Mouse (Mus musculus) G1E (cell line): ENCODE measurements around the gene 1190005I06Rik. TPM values are rescaled to one million over a fixed set of nuclear protein-coding genes. Genes with fewer than 3 reads are reported as not detected.

Experiments
- ATAC-seq: 2 replicates; pipeline ENCODE4 v1.8.0; 2016; ENCODE audit warnings: mild to moderate bottlenecking; ENCODE audit not compliant: insufficient number of reproducible peaks, poor library complexity, low FRiP score, severe bottlenecking; ENCODE audit errors: extremely low read depth
- DNase-seq: peaks from one replicate; pipeline ENCODE4 v3.0.0; 2012; ENCODE audit warnings: low spot score
- H3K27me3 ChIP-seq: 2 replicates; pipeline ENCODE4 v1.6.1; 2012; ENCODE audit warnings: mild to moderate bottlenecking, low read length, inconsistent platforms; ENCODE audit not compliant: insufficient read depth
- H3K36me3 ChIP-seq: replicated peaks from 2 replicates; pipeline ENCODE3; 2012; ENCODE audit warnings: mild to moderate bottlenecking, inconsistent platforms
- H3K4me1 ChIP-seq: 2 replicates; pipeline ENCODE4 v1.6.1; 2012; ENCODE audit warnings: low read depth, low read length, inconsistent platforms, mixed read lengths; ENCODE audit not compliant: insufficient read depth
- H3K4me3 ChIP-seq: 2 replicates; pipeline ENCODE4 v1.5.1; 2012; ENCODE audit warnings: low read depth, mild to moderate bottlenecking, inconsistent platforms, low read length, moderate library complexity, mixed read lengths
- H3K9me3 ChIP-seq: replicated peaks from 2 replicates; pipeline ENCODE4 v1.6.1; 2012; ENCODE audit warnings: inconsistent platforms
- CTCF ChIP-seq: IDR thresholded peaks from 2 replicates; pipeline ENCODE4 v1.5.1; 2012; ENCODE audit warnings: low read depth, low read length, inconsistent platforms, mixed read lengths
- GATA1 ChIP-seq: IDR thresholded peaks from 2 replicates; pipeline ENCODE4 v1.6.1; 2012; ENCODE audit warnings: borderline replicate concordance, low read length, inconsistent platforms, mixed read lengths
- GATA2 ChIP-seq: IDR thresholded peaks from 2 replicates; pipeline ENCODE4 v1.6.1; 2012; ENCODE audit warnings: low read depth, low read length, inconsistent platforms, borderline replicate concordance
- POLR2AphosphoS5 ChIP-seq: IDR thresholded peaks from 2 replicates; pipeline ENCODE4 v1.6.1; 2012; ENCODE audit warnings: low read depth, low read length, inconsistent platforms; ENCODE audit not compliant: insufficient replicate concordance
- TAL1 ChIP-seq: conservative IDR thresholded peaks from 2 replicates; pipeline ENCODE4 v1.6.1; 2012; ENCODE audit warnings: low read depth, low read length, inconsistent platforms, mixed read lengths
- polyA plus RNA-seq: library from polyadenylated mRNA; stranded (reverse); fragments of >175 nt; gene quantifications from 2 replicates; pipeline ENCODE4 v1.2.3, GENCODE M21; 2012
- total RNA-seq, 2 experiments: library from RNA; stranded (forward) in 1 of 2; stranded (reverse) in 1 of 2; fragments of 200-1000 nt in 1 of 2; fragments of >200 nt in 1 of 2; fragmentation: Nextera tagmentation in 1 of 2; gene quantifications; 2 replicates each; pipeline ENCODE4 v1.2.3; 2014 to 2017

The 1190005I06Rik gene
- total and polyA plus RNA-seq, 3 experiments, result 0.10 to 0.71 TPM; not detected in 1

- Histone ChIP-seq H3K27me3 (peaks cover 19% of the 10 kb centered on the region), H3K36me3 (no peaks in the 10 kb centered on the region), H3K9me3 (0 out of 2 replicates have a peak, but pooled peaks cover 3% of the 10 kb centered on the region), H3K4me1 (0 out of 2 replicates have a peak, but pooled peaks cover 2% of the 10 kb centered on the region), H3K4me3 (no peak overlapping the region)
- DNase-seq (no peak), ATAC-seq (no peak)
- TF ChIP-seq POLR2AphosphoS5, result no peak
- TF ChIP-seq TAL1, result no peak
- TF ChIP-seq GATA2, result no peak
- TF ChIP-seq GATA1, result no peak
- no peak for TF ChIP-seq CTCF
Observed at GRCm38 (mm10) chr8:120623608-120624007, 23.8 kb downstream of the 1190005I06Rik start.

GRCm38 (mm10) chr8:120622161-120622560, 25.3 kb downstream of the 1190005I06Rik start:
- ATAC-seq, result no peak
- H3K36me3 ChIP-seq, result no peaks in the 10 kb centered on the region
- H3K9me3 ChIP-seq, result 0 out of 2 replicates have a peak, but pooled peaks cover 3% of the 10 kb centered on the region
- no peak for TF ChIP-seq POLR2AphosphoS5
- no peak for TF ChIP-seq CTCF
- TF ChIP-seq GATA1, result no peak
- TF ChIP-seq TAL1, result no peak
- no peak for TF ChIP-seq GATA2
- no peak overlapping the region for H3K4me3 ChIP-seq
- DNase-seq, result no peak
- H3K4me1 ChIP-seq, result 0 out of 2 replicates have a peak, but pooled peaks cover 2% of the 10 kb centered on the region
- peaks cover 15% of the 10 kb centered on the region for H3K27me3 ChIP-seq

GRCm38 (mm10) chr8:120620441-120620840, 27.0 kb downstream of the 1190005I06Rik start:
- DNase-seq, result no peak
- Histone ChIP-seq H3K4me3 (no peak overlapping the region), H3K36me3 (no peaks in the 10 kb centered on the region), H3K27me3 (peaks cover 27% of the 10 kb centered on the region), H3K4me1 (peaks cover 17% of the 10 kb centered on the region), H3K9me3 (0 out of 2 replicates have a peak, but pooled peaks cover 2% of the 10 kb centered on the region)
- no peak for ATAC-seq
- TF ChIP-seq GATA2 (no peak), TAL1 (no peak), CTCF (no peak), GATA1 (no peak), POLR2AphosphoS5 (no peak)

- Histone ChIP-seq H3K4me1 (peaks cover 17% of the 10 kb centered on the region), H3K27me3 (peaks cover 28% of the 10 kb centered on the region), H3K4me3 (no peak overlapping the region), H3K36me3 (no peaks in the 10 kb centered on the region), H3K9me3 (no peaks in the 10 kb centered on the region)
- ATAC-seq, result no peak
- DNase-seq, result no peak
- TF ChIP-seq GATA1 (no peak), GATA2 (no peak), CTCF (no peak), TAL1 (no peak), POLR2AphosphoS5 (no peak)
Observed at GRCm38 (mm10) chr8:120619235-120620180, 27.9 kb downstream of the 1190005I06Rik start.

- Histone ChIP-seq H3K4me1 (peaks cover 17% of the 10 kb centered on the region), H3K36me3 (no peaks in the 10 kb centered on the region), H3K9me3 (no peaks in the 10 kb centered on the region), H3K27me3 (peaks cover 35% of the 10 kb centered on the region), H3K4me3 (no peak overlapping the region)
- TF ChIP-seq CTCF (peak; percentile 78), TAL1 (no peak), GATA2 (no peak)
- DNase-seq (peak; percentile 71), ATAC-seq (peak; percentile 45; the same call in 1 of the 2 replicates)
Observed at GRCm38 (mm10) chr8:120618110-120618509, 29.3 kb downstream of the 1190005I06Rik start.

- TF ChIP-seq CTCF (no peak), GATA2 (no peak), GATA1 (no peak), TAL1 (no peak), POLR2AphosphoS5 (no peak)
- Histone ChIP-seq H3K27me3 (peaks cover 32% of the 10 kb centered on the region), H3K4me1 (peaks cover 17% of the 10 kb centered on the region), H3K4me3 (no peak overlapping the region), H3K9me3 (no peaks in the 10 kb centered on the region), H3K36me3 (no peaks in the 10 kb centered on the region)
- ATAC-seq, result no peak
- DNase-seq, result no peak
Observed at GRCm38 (mm10) chr8:120616663-120617626, 30.5 kb downstream of the 1190005I06Rik start.
